Mouse (Mus musculus) heart, embryonic 12.5 days (tissue): Measurements from ENCODE around the gene Syvn1. TPM values are rescaled to one million over a fixed set of nuclear protein-coding genes. Genes with fewer than 3 reads are reported as not detected.

ENCODE experiments used
- ATAC-seq: fragments of 200-750 bp; cut with Nextera tagmentation; 2 replicates; pipeline ENCODE4 v1.8.0; 2017; ENCODE audit warnings: moderate TSS enrichment, moderate library complexity; ENCODE audit not compliant: insufficient number of reproducible peaks, low FRiP score
- H3K27ac ChIP-seq: fragments of 300-500 bp; sonication (generic); 2 replicates; pipeline ENCODE4 v1.5.1; 2016; ENCODE audit warnings: mild to moderate bottlenecking, moderate library complexity; ENCODE audit not compliant: poor library complexity, severe bottlenecking
- H3K27me3 ChIP-seq: fragments of 300-500 bp; sonication (generic); replicated peaks from 2 replicates; pipeline ENCODE4 v1.6.1; 2016; ENCODE audit warnings: mild to moderate bottlenecking, moderate library complexity
- H3K36me3 ChIP-seq: fragments of 300-500 bp; sonication (generic); 2 replicates; pipeline ENCODE4 v1.6.1; 2016; ENCODE audit warnings: mild to moderate bottlenecking, moderate library complexity
- H3K4me1 ChIP-seq: fragments of 300-500 bp; sonication (generic); replicated peaks from 2 replicates; pipeline ENCODE4 v1.6.1; 2016; ENCODE audit warnings: mild to moderate bottlenecking
- H3K4me2 ChIP-seq: fragments of 300-500 bp; sonication (generic); 2 replicates; pipeline ENCODE4 v1.6.1; 2016; ENCODE audit warnings: mild to moderate bottlenecking, moderate library complexity
- H3K4me3 ChIP-seq: fragments of 300-500 bp; sonication (generic); 2 replicates; pipeline ENCODE4 v1.5.1; 2016; ENCODE audit warnings: mild to moderate bottlenecking
- H3K9ac ChIP-seq: fragments of 300-500 bp; sonication (generic); 2 replicates; pipeline ENCODE4 v1.6.1; 2016; ENCODE audit warnings: mild to moderate bottlenecking, moderate library complexity
- H3K9me3 ChIP-seq: fragments of 300-500 bp; sonication (generic); replicated peaks from 2 replicates; pipeline ENCODE4 v1.6.1; 2016; ENCODE audit warnings: mild to moderate bottlenecking, moderate library complexity
- WGBS: fragments of 180-500 bp; shearing (Covaris S2); methylation state at CpG from one replicate; pipeline ENCODE4 v1.1.7; 2016; 5-methylcytosine and 5-hydroxymethylcytosine counted together
- polyA plus RNA-seq: library from polyadenylated mRNA; unstranded; fragments of >200 nt; fragmentation: Nextera tagmentation; extraction: Ambion mirVana; gene quantifications from 2 replicates; pipeline ENCODE4 v1.2.1, GENCODE M21; 2016

Syvn1 gene
- polyA plus RNA-seq, 1 experiment from 2014 or later = 21.1 TPM

GRCm38 (mm10) chr19:6069851-6070250 is 23.5 kb downstream of the Syvn1 start:
- 90% methylated on average over 10 of the region's 10 CpGs for WGBS
- Histone ChIP-seq H3K4me2 (no peak overlapping the region), H3K9ac (no peak overlapping the region), H3K27me3 (no peaks in the 10 kb centered on the region), H3K4me1 (peaks cover 20% of the 10 kb centered on the region), H3K4me3 (no peak overlapping the region), H3K9me3 (no peaks in the 10 kb centered on the region), H3K27ac (no peak overlapping the region), H3K36me3 (peaks cover 53% of the 10 kb centered on the region)
- no peak for ATAC-seq

- Histone ChIP-seq H3K27me3 (no peaks in the 10 kb centered on the region), H3K9me3 (no peaks in the 10 kb centered on the region), H3K9ac (no peak overlapping the region), H3K36me3 (peaks cover 62% of the 10 kb centered on the region), H3K4me1 (peaks cover 20% of the 10 kb centered on the region), H3K4me3 (no peak overlapping the region), H3K4me2 (no peak overlapping the region), H3K27ac (no peak overlapping the region)
- ATAC-seq = no peak
- WGBS = 85% methylated on average over 31 of the region's 31 CpGs
These were observed 24.3 kb downstream of the Syvn1 start for GRCm38 (mm10) chr19:6070571-6071250.

- ATAC-seq = no peak
- Histone ChIP-seq H3K9ac (no peak overlapping the region), H3K27ac (no peak overlapping the region), H3K4me3 (no peak overlapping the region), H3K9me3 (no peaks in the 10 kb centered on the region), H3K4me2 (no peak overlapping the region), H3K36me3 (peaks cover 66% of the 10 kb centered on the region), H3K4me1 (peaks cover 22% of the 10 kb centered on the region), H3K27me3 (no peaks in the 10 kb centered on the region)
- WGBS = 87% methylated on average over 19 of the region's 19 CpGs
These were observed 24.9 kb downstream of the Syvn1 start for GRCm38 (mm10) chr19:6071261-6071660.

- no peak overlapping the region for H3K27ac ChIP-seq
- no peak overlapping the region for H3K4me2 ChIP-seq
- H3K9ac ChIP-seq = no peak overlapping the region
- H3K4me3 ChIP-seq = no peak overlapping the region
- H3K36me3 ChIP-seq = peaks cover 61% of the 10 kb centered on the region
- H3K9me3 ChIP-seq = no peaks in the 10 kb centered on the region
- peaks cover 8% of the 10 kb centered on the region for H3K4me1 ChIP-seq
- H3K27me3 ChIP-seq = no peaks in the 10 kb centered on the region
- WGBS = 87% methylated on average over 5 of the region's 5 CpGs
- ATAC-seq = no peak
These were observed 27.5 kb downstream of the Syvn1 start for GRCm38 (mm10) chr19:6073889-6074288.

- 1% methylated on average over 33 of the region's 33 CpGs for WGBS
- peak within 1 kb of the TSS; percentile 67 for H3K27ac ChIP-seq
- H3K4me2 ChIP-seq = peak within 1 kb of the TSS; percentile 85
- H3K4me3 ChIP-seq = peak within 1 kb of the TSS; percentile 79
- peak; percentile 79 for ATAC-seq
- H3K4me1 ChIP-seq = peaks cover 8% of the 10 kb centered on the region
- H3K9ac ChIP-seq = peak within 1 kb of the TSS; percentile 79
- H3K36me3 ChIP-seq = peaks cover 54% of the 10 kb centered on the region
- H3K27me3 ChIP-seq = no peaks in the 10 kb centered on the region
- H3K9me3 ChIP-seq = no peaks in the 10 kb centered on the region
These were observed 30.4 kb downstream of the Syvn1 start, which contains the start of gene Vps51 for GRCm38 (mm10) chr19:6076564-6077393. Vps51 (minus strand) TSS chr19:6077231.

- Histone ChIP-seq H3K9me3 (no peaks in the 10 kb centered on the region), H3K4me1 (peaks cover 20% of the 10 kb centered on the region), H3K36me3 (peaks cover 39% of the 10 kb centered on the region), H3K27me3 (no peaks in the 10 kb centered on the region), H3K27ac (no peak within 1 kb of the TSS), H3K9ac (no peak within 1 kb of the TSS), H3K4me2 (no peak within 1 kb of the TSS), H3K4me3 (no peak within 1 kb of the TSS)
- ATAC-seq = no peak
- WGBS = 92% methylated on average over 12 of the region's 12 CpGs
These were observed 33.7 kb downstream of the Syvn1 start, which contains the start of gene Tmem262 for GRCm38 (mm10) chr19:6079983-6080480. Tmem262 (plus strand) TSS chr19:6080033.

- Histone ChIP-seq H3K9ac (no peak within 1 kb of the TSS), H3K27me3 (no peaks in the 10 kb centered on the region), H3K9me3 (no peaks in the 10 kb centered on the region), H3K36me3 (peaks cover 32% of the 10 kb centered on the region), H3K4me2 (no peak within 1 kb of the TSS), H3K27ac (no peak within 1 kb of the TSS), H3K4me1 (peaks cover 17% of the 10 kb centered on the region), H3K4me3 (no peak within 1 kb of the TSS)
- WGBS = 83% methylated on average over 9 of the region's 9 CpGs
- ATAC-seq = no peak
These were observed 35.8 kb downstream of the Syvn1 start, which contains the start of gene Gm28374 for GRCm38 (mm10) chr19:6082156-6082555. Gm28374 (minus strand) TSS chr19:6082256.

- Histone ChIP-seq H3K9me3 (no peaks in the 10 kb centered on the region), H3K36me3 (peaks cover 55% of the 10 kb centered on the region), H3K4me2 (peak within 1 kb of the TSS; percentile 91), H3K4me1 (peaks cover 17% of the 10 kb centered on the region), H3K27me3 (no peaks in the 10 kb centered on the region), H3K4me3 (peak within 1 kb of the TSS; percentile 83), H3K27ac (peak within 1 kb of the TSS; percentile 53; the same call in 1 of the 2 replicates), H3K9ac (peak within 1 kb of the TSS; percentile 81)
- peak; percentile 93 for ATAC-seq
- WGBS = under 1% methylated on average over 58 of the region's 58 CpGs
These were observed 38.3 kb downstream of the Syvn1 start, which contains the start of the genes Zfpl1 and Cdca5 for GRCm38 (mm10) chr19:6084478-6085248. Zfpl1 (minus strand) TSS chr19:6084956. Cdca5 (plus strand) TSS chr19:6084983.

GRCm38 (mm10) chr19:6085417-6085879 is 39.1 kb downstream of the Syvn1 start:
- Histone ChIP-seq H3K27me3 (no peaks in the 10 kb centered on the region), H3K4me1 (peaks cover 17% of the 10 kb centered on the region), H3K9ac (peak overlapping the region; percentile 81), H3K4me2 (peak overlapping the region; percentile 86), H3K9me3 (no peaks in the 10 kb centered on the region), H3K27ac (peak overlapping the region; percentile 53; the same call in 1 of the 2 replicates), H3K4me3 (peak overlapping the region; percentile 83), H3K36me3 (peaks cover 55% of the 10 kb centered on the region)
- WGBS = under 1% methylated on average over 17 of the region's 17 CpGs
- peak; percentile 80 for ATAC-seq

- Histone ChIP-seq H3K9ac (no peak overlapping the region), H3K27ac (no peak overlapping the region), H3K4me1 (peaks cover 10% of the 10 kb centered on the region), H3K4me2 (no peak overlapping the region), H3K4me3 (no peak overlapping the region), H3K9me3 (no peaks in the 10 kb centered on the region), H3K27me3 (no peaks in the 10 kb centered on the region), H3K36me3 (peaks cover 61% of the 10 kb centered on the region)
- 94% methylated on average over 13 of the region's 13 CpGs for WGBS
- ATAC-seq = no peak
These were observed 42.5 kb downstream of the Syvn1 start for GRCm38 (mm10) chr19:6088841-6089240.
